Mouse (Mus musculus) embryonic fibroblast, embryonic 13.5 days (primary cell): ENCODE results near the gene Slc16a9.

Experiments
- CTCF ChIP-seq: IDR thresholded peaks from 2 replicates; pipeline ENCODE4 v1.5.1; 2011; ENCODE audit warnings: mild to moderate bottlenecking, control low read depth, low read length, moderate library complexity, borderline replicate concordance; ENCODE audit not compliant: insufficient read depth
- POLR2A ChIP-seq: IDR thresholded peaks from 2 replicates; pipeline ENCODE4 v1.6.1; 2011; ENCODE audit warnings: low read depth, mild to moderate bottlenecking, control low read depth, low read length, moderate library complexity

DNA sequence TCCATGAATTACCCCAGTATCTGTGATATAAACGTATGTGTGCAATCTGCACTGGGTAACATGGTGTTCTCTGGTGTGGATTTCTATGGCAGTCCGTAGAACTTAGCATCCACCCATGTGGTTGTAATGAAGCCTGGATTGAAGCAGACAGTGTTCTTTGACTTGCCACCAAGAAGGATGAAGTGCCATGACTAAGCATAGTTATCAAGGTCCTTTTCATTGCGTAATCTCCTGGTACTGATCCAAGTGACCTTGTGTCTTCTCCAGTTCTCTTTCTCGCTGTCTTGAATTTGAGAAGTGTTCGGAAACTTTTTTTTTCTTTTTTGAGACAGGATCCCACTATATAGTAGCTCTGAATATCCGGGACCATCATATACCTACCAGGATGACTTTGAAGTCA lies 20.3 kb upstream of the Slc16a9 start:
- no peak for TF ChIP-seq CTCF
- no peak for TF ChIP-seq POLR2A
